Mouse (Mus musculus): ENCODE measurements around the gene Itsn2. TPM values are rescaled to one million over a fixed set of nuclear protein-coding genes. Genes with fewer than 3 reads are reported as not detected.
A peak's percentile ranks its signal among the peaks of the same experiment; 100 is the strongest.
"Not testable (repeated sequence)": the region's sequence is repeated elsewhere in the genome, so short reads cannot be mapped to it uniquely, and the experiment has no call there.

Itsn2 gene
- polyA plus RNA-seq, 2 experiments from 2014 or later = 57.4 to 59.2 TPM

DNA sequence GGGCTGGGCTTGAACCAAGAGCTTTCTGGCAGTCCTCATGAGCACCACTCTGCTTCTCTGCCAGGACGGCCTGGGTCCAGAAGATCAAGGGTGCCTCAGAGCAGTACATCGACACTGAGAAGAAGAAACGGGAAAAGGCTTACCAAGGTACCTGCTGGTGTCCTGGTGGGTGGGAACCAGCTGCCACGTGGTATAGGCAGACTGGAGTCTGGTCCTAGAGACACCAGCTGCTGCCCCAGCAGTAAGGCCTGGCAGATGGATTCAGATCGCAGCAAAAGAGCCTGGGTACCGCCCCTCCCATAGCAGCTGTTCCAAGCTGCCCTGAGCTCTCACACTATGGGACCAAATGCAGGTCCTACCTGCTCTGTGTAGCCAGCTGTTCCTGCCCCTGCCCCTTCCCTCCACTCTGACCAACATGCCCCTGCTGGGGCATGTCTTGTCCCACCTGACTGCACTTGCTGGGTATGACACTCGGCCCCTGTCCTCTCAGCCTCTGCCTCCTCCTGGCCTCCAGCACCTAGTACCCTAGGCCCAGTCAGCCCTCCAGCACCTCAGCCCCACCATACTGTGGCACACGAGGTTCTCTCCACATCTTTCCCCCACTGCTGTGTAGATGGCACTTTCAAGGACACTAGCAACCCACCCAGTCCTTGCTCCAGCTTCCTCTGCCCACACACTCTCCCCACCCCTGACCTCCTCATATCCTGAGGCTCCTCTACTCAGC is 116.6 kb downstream of the Itsn2 start:
- no peak for ATAC-seq

DNA sequence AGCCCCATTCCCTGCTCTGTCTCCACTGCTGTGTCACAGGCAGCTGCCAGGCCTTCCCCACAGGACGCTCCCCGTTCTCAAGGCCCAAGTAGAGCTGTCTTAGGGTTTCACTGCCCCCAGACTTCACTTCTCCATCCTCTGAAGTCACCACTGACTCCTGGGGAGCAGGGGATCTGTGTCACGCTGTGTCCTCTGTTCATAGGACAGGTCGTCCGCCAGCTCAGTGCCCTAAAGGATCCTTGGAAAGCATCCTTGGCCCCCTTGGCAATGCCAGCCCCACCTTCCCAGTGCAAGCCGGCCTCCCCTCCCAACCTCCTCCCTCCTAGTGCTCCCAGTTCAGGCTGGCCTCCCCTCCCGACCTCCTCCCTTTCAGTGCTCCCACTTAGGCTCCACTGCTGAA is 117.5 kb downstream of the Itsn2 start:
- no peak for ATAC-seq

DNA sequence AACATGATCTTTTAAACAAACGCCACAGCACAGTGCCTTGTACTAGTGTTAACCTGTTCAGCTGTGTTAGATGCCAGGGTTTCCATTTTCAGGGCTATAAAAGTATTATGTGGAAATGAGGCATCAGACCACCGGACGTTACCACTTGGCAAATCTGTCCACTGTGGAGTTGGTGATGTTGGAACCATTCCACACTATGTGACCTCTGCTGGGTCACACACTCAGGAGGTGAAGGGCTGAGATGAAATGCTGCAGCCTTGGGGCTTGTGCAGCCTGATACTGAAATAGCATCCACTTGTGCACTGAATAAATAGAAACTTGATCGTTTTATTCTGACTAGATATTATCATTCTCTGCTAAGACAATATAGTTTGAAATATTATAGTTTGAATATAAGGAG is 120.9 kb downstream of the Itsn2 start:
- no peak for ATAC-seq

DNA sequence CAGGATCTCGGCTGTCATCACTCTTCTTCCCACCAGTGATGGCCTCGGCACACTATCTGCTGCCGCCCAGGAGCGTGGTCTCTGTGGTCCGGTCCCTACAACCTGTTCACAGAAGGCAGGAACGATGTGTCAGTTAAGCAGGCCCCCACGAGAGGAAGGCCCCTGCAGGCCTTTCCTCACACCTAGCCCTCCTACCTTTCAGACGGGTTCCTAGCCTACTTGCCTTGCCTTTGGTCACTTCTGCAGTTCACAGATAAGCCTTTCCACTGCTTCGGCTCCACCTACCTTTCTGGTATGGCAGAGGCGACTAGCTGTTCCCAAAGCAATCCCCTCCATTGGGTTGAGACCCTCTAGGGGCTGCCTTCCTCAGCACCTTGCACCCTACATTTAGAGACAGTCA is 123.2 kb downstream of the Itsn2 start:
- ATAC-seq = no peak

DNA sequence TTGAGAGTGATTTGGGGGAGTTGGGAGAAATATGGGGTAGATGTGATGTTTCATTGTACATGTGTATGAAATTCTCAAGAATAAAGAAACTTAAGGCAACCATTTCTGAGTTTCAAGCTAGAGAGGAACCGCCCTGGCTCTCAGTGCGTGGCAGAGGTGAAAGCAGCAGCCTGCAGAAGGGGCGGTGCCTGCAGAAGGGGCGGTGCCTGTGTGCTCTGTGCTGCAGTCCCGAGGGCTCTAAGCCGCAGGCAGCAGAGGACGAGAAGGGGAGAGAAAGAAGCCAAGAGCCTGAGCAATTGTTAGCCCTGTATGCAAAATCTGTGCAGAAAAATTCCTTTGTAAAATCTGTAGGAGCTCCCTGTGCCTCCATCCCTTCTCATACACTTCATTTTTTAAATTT is 125.0 kb downstream of the Itsn2 start:
- peak; percentile 76 for ATAC-seq

DNA sequence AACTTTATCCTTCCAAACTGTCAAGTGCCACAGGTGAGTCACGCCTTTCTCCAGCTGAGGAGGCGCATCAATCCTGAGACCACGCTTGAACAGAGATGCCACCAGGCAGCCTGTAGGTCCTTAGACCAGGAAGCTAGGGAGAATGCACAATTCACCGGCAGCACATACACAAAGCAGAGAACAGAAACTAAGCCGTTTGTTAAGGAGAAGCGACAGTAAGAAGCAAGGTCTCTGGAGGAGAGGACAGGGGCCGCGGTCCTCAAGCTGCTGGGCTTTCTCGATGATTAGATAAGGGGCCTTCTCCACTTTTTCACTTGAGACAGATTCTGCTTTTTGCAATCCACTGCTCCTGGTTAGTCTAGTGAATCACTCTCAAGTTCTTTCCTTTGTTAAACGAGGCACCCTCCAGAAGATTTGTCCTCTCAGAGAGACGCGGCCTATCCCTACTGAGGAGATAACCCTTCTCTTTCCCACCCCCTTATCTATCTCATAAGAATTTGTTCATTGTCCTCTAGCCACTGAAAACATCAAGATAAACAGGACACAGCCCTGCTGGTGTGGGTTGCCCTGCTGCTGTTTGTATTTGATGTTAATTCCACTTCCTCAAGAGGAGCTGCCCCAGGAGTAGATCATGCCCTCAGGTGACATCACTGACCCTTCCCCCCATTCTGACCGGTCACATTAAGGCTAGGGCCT is 126.8 kb downstream of the Itsn2 start:
- no peak for ATAC-seq

DNA sequence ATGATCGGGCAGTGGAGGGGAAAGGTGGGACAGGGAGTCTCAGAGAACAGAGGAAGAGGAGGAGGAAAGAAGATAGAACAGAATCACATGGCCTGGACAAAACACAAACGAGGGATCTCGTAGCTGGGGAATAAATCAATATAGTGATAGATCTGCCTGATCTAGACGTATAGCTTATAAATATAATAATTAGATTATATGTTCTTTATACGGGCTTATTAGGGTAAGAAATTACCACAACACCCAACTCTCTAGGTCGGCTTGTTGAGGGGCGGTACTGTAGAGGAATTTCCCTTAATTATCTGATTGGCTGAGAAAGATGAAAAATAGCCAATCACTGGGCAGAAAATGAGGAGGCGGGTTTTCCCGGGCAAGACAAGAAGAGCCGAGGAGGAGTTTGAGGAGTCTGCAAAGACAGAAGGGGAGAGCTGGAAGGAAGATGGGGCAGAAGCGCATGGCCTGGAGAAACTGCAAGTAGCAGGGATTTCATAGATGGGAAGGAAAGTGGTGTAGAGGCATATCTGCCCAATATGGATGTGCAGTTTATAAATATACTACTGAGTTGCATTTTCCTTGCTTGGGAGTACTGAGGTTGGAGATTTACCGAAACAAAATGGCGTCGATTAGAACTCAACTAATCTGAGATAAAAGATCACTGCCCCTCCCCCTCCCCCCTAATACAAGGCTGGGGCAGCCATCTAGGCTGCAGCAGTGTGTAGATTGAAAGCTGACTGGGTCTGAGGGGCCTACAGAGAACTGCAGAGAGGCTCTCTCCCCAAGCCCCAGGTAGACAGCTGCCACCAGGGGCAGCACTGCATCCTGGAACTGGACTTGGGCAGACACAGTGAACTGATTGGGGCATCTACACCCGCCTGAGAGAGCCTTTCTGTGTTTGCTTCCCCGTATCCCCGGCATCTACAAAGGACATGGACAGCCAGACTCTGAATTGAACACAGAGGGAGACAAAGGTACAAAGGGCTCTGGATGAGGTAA is 127.6 kb downstream of the Itsn2 start:
- peak; percentile 34 for ATAC-seq

DNA sequence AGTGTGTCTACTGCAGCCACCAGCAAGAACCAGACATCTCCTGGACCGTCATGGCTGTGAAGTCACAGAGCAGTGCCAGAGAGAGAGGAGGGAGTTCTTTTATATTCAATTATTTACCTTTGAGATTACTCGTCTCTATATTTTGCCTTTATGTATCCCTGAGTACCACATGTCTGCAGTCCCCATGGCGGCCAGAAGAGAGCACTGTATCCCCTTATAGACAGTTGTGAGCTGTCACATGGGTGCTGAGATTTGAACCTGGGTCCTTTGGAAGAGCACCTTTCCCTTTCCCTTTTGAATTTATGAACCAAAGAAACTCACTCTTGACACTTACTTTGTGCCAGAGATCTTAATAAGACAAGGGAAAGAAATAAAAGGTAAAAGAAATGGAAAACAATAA is 136.7 kb downstream of the Itsn2 start:
- no peak for ATAC-seq

DNA sequence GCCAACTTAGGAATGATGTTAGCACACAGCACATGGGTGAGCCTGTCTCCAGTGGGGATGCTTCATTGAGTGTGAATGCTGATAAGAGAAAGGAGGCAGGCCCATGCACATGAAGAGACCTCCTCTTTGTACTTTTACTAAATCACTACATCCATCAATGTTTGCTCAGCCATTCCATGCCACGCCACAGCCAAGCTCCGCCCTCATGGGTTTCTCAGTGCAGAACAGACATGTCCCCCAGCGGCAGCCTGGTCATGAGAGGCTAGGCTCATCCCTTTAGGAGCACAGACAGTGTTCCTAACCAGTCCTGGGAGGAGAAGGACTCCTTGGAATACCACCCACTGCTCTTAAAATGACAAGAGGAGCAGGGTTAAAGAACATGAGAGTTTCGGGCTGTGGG is 139.2 kb downstream of the Itsn2 start:
- ATAC-seq = no peak

DNA sequence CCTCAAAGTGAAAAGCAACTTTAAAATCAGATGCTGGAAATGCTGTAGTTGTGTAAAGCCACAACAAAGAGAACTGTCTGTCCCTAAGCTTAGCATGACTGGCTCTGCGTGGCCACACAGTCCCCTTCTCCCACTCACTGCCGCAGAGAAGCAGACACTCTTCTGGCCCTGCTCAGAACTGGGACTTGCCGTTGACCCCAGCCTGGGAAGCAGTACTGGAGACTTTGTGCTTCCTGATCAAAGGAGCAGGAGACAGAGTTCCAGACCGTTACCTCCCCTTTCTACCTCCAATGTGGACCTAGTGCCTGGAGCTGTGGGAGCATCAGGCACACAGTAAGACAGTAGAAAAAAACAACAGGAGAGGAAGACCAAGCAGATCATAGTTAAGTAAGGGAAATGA is 139.9 kb downstream of the Itsn2 start:
- ATAC-seq = no peak

DNA sequence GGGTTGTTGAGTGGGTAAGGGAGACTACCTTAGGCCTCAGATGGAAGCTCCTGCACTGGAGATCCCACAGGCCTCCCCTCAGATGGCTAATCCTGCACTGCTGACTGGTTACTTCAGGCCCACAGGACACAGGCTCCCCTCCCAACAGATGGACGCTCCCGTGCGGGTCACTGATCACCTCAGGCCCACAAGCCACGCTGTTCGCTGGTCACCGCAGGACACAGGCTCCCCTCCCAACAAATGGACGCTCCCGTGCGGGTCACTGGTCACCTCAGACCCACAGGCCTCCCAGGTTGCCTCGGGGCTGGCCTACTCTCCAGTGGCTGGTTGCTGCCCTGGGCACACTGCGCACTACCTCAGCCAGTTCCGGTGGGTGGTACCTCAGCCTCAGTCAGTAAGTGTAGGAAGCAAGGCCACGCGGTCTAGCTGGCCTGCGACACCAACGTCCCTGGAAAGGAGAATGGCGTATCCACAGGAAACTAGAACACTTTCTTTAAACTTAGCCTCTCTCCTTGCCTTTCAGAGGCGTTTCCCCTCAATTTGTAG is 145.7 kb downstream of the Itsn2 start, which contains the start of gene Fam228a:
Gene Fam228a, minus strand, starts transcription at position 400 of the 546 bp plus-strand sequence.
- no peak for ATAC-seq

DNA sequence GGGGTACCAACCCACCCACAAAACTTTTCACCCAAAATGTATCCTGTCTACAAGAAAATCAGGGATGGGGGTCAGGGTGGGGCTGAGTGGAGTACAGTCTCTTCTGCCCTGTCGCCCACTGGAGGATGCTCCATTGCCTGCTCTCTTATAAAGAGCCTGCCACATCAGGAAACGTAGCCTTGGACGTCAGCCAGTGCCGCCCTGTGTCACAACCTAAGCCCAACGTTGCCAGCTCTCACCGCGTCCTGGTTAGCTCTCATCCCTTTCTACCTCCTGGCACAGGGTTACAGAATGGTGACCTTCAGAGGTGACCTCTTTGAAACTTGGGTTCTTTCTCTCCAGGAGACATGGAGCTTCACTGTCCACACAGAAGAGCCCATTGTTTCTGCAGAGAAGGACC is 148.4 kb downstream of the Itsn2 start:
- no peak for ATAC-seq

DNA sequence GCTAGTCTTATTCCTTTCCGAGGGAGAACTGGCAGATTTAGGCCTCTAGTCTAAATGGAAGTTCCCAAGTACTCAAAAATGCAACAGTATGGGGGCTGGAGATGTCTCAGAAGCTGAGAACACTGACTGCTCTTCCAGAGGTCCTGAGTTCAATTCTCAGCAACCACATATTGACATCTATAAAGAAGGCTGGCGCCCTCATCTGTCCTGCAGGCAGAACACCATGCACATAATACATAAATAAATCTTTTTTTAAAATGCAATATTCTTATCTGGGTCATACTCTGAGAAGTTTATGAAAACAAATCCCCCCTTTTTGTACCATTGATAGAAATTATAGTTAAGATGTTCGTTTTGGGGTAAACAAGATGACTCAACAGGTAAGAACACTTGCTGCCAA is 149.7 kb downstream of the Itsn2 start:
- ATAC-seq = no peak

DNA sequence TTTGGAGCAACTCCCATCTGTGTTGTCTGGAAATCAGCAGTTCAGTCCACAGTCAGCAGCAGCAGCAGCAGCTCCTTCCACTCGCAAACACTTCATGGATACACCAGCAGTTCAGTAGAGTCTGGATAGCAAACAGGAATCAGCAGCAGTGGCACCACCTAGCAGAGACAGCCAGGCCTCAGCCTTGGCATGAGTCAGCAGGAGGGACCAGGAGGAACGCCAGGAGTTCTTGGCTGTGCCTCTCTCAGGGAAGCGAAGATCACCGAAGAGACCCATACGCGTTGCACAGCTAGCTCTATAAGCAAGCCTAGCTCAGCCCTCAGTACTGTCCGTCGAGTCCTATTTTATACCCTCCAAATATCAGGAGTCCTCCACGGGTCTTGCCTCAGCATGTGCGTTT is 152.0 kb downstream of the Itsn2 start:
- no peak for ATAC-seq

DNA sequence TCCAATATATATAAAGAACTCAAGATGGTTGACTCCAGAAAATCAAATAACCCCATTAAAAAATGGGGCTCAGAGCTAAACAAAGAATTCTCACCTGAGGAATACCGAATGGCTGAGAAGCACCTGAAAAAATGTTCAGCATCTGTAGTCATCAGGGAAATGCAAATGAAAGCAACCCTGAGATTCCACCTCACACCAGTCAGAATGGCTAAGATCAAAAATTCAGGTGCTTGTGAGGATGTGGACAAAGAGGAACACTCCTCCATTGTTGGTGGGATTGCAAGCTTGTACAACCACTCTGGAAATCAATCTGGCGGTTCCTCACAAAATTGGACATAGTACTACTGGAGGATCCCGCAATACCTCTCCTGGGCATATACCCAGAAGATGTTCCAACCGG is 162.0 kb downstream of the Itsn2 start:
- ATAC-seq = not testable (repeated sequence)

DNA sequence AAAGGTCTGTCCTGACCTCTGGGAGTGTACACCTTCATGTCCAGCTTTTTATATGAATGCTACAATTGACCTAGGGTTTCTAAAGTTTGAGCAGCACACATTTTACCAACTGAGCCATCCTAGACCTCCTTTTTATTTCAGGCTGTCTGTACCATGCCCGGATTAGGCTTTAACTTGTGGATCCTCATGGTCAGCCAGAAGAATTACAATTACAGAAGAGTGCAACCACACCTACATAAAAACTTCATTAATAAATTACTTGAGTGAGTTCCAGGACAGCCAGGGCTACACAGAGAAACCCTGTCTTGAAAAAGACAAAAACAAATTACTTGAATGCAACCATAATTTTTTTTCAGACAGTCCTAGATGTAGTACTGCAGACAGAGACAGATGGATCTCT is 164.6 kb downstream of the Itsn2 start:
- ATAC-seq = no peak

Other genes with a start within 250 kb of the Itsn2 start
- gene Ncoa1, start 115.5 kb upstream of the Itsn2 start, polyA plus RNA-seq (2017; shearing (Covaris generic)) = 10 to 100 TPM; 12.5 to 14.6 TPM
- gene Gm3625, start 289 bp downstream of the Itsn2 start, polyA plus RNA-seq (2017; shearing (Covaris generic)) = not detected
- under 1 TPM; 0.47 to 0.80 TPM for gene Fam228a, start 145.8 kb downstream of the Itsn2 start, polyA plus RNA-seq (2017; shearing (Covaris generic))
- 1 to 10 TPM in 1 of 2 experiments, under 1 TPM in 1; 0.62 to 2.0 TPM for gene Pfn4, start 176.4 kb downstream of the Itsn2 start, polyA plus RNA-seq (2017; shearing (Covaris generic))
- gene Fam228b, start 176.6 kb downstream of the Itsn2 start, polyA plus RNA-seq (2017; shearing (Covaris generic)) = 1 to 10 TPM in 1 of 2 experiments, not detected in 1; 1.3 TPM
- gene Sf3b6, start 224.9 kb downstream of the Itsn2 start, polyA plus RNA-seq (2017; shearing (Covaris generic)) = 100 to 1,000 TPM; 182 to 365 TPM
- not detected for gene Fkbp1b, start 249.0 kb downstream of the Itsn2 start, polyA plus RNA-seq (2017; shearing (Covaris generic))